Mouse (Mus musculus): Measurements from ENCODE around the gene Cnpy1.

Cnpy1 gene

DNA sequence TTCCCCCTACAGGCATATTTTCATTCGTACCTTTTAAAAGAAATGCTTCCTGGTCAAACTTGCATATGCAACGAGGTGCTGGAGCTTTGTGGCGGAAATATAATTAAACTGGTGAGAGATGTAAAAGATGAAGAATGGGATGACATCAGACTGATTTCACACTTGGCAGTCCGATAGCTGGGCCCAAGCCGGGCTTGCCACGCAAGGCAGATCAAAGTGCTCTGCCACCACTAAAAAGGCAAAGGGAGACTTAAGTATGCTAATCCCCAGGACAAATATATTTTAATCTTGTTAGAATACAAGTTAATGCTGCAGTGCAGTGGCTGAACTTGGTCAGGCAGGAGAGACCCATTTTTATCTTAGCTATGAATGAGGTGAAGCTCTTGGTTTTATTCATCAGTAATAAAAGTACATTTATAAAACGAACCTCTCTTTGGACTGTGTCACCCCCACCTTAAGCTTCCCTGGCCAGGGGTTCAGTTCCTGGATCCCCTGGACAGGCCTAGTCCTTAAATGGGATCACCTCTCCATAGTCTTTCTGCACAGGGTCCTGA is 66.3 kb downstream of the Cnpy1 start:
- no peak for DNase-seq (ENCODE audit: low spot score)

DNA sequence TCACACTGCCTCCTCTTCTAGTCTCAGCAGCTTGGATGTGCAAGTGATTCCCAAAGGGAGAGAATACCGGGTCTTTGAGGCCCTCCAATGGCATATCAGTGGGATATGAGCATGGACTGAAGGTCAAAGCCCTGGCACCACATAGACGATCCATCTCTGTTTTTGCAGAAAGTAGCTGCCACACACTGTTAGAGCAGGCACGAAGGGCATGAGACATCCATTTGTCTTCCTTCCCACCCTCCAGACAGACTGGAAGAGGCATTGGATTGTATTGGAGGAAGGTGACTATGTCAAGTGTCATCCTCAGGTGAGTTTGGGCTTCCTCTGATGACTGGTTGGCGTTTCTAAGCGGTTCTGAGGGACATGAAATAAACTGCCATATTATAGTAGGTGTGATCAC is 67.3 kb downstream of the Cnpy1 start:
- DNase-seq (ENCODE audit: low spot score) = no peak

GRCm38 (mm10) chr5:28176585-28176984 is 69.0 kb downstream of the Cnpy1 start:
- no peak for DNase-seq (ENCODE audit: low spot score)

DNA sequence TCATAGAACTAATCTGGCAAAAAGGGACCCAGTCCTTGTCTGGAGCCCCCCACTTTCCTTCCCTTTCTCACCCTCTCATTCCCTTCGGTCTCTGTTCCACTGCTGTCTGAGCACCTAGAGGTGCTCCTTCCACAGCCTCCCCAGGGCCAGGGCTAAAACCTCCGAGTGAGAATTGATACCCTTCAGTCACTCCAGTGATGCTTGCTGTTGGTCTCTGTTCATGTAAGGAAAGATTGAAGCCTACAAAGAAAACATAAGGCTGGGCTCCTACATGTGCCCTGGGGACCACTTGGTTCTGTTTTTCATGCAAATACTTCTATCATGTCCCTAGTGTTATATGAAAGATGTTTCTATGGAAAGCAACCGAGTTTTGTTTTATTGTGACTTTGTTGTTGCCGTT is 69.6 kb downstream of the Cnpy1 start:
- DNase-seq (ENCODE audit: low spot score) = no peak

DNA sequence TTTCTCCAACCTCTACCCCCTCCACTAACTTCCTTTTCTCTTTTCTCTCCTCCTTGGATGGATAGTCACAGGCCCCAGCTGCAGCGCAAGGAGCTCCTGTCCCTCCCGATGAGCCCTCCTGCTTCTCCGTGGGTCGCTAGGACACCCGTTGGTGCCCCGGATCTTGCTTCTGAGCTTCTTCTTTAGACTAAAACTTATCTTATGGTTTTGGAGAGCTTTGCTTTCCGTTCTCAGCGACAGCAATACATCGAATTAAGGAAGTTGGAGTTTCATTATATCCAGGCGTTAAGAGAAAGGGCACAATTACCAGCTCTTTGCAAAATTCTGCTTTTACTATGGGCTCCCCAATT is 70.1 kb downstream of the Cnpy1 start:
- no peak for DNase-seq (ENCODE audit: low spot score)

- DNase-seq (ENCODE audit: low spot score) = no peak
These were observed 70.6 kb downstream of the Cnpy1 start for GRCm38 (mm10) chr5:28174876-28175569.

DNA sequence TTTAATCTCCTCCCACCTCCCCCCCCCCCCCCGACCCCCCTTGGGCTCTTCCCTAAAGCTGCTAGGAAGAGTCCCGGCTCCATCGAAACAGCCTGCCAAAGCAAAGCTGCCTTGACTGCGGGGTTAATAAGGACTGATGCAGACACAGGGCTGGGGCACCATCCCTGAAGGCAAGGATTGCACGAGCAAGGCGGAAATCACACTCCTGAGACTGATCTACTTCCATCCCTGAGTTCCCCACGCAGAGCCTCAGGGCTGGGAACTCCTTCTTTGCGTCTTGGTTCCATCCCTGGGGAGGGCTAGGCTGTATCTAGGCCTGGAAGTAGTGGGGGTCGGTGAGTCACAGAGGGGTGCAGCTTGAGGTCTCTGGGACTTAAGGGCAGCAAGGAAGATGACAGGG is 71.5 kb downstream of the Cnpy1 start:
- DNase-seq (ENCODE audit: low spot score) = no peak

GRCm38 (mm10) chr5:28173674-28174073 is 71.9 kb downstream of the Cnpy1 start:
- DNase-seq (ENCODE audit: low spot score) = no peak

DNA sequence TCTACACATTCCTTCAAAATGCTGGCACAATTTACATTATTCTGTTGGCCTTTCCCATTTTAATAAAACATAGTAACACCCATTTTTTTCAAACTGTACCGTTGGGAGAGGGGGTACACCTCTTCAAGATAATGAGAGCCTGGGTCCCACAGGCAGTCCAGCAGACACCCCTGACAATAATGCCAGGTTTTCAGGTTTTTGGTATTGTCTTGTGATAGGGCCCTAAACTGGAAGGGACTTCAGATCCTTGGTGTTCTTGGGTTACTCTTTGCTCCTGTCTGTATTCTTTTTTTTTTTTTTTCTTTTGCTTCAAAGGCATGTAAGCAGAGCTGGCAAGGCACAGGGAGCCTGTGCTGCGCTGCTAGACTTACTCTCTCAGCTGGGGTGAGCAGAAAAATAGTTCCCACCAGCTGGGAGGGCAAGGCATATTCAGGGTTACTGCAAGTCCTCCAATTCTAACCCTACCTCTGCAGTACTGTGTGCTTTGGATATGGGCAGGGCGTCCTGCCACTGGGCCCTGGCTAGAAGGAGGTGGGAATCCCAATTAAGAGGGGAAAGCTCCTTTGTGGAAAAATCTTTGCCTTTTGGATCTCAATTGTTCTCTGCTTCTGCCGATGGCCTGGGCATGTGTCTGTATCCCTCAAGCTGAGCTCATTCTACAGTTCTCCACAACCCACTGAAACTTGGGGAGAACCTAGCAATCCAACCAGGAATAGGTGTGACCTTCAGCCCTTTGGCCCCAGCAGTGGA is 72.5 kb downstream of the Cnpy1 start:
- DNase-seq (ENCODE audit: low spot score) = no peak

DNA sequence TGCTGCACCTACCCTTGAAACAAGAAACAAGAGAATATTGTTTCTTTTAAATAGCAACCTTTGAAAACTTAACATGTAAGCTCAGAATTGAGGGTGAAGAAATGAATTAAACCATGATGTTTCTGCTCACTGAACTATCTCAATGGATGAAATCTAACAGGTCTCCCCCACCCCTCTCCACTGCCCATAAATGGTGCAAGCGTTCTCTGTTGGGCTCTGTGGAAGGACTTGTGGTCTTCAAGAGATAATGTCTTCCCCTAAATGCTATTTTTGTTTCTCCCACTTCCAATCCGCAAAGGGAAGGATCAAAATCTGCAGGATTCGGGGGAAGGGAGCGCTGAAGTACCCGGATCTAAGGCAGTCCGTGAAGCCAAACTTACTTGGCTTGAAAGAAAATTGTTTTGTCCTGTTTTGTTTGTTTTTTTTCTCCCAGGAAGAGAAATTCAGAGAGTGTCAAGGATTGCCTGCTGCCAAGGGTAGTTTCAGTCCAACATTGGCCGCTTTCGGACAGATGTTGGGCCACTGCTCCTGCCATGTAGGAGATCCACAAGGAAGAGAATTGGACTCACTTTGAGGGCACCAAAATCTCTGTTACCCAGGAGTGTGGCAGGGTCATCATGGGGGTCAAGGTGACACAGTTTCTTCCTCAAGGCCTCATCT is 73.2 kb downstream of the Cnpy1 start:
- no peak for DNase-seq (ENCODE audit: low spot score)

DNA sequence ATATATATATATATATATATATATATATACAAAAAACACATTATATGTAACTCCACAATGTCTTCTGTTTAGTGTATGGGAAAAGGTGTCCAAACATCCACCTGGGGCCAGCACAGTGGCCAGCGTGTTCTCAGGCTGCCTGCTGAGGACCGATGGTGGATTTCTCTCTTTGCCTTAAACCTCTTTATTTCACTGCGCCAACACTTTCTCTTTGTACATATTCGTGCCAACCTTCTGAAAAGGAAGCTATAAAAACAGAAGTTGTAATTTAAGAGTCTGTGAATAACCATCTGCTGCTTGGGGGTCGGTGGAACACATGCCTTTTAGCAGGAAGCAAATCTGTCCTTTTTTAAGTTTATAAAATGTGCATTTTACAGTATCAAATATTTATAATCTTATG is 73.9 kb downstream of the Cnpy1 start:
- DNase-seq (ENCODE audit: low spot score) = no peak

- no peak for DNase-seq (ENCODE audit: low spot score)
These were observed 74.7 kb downstream of the Cnpy1 start for GRCm38 (mm10) chr5:28170892-28171291.

- no peak for DNase-seq (ENCODE audit: low spot score)
These were observed 75.5 kb downstream of the Cnpy1 start for GRCm38 (mm10) chr5:28170081-28170480.

DNA sequence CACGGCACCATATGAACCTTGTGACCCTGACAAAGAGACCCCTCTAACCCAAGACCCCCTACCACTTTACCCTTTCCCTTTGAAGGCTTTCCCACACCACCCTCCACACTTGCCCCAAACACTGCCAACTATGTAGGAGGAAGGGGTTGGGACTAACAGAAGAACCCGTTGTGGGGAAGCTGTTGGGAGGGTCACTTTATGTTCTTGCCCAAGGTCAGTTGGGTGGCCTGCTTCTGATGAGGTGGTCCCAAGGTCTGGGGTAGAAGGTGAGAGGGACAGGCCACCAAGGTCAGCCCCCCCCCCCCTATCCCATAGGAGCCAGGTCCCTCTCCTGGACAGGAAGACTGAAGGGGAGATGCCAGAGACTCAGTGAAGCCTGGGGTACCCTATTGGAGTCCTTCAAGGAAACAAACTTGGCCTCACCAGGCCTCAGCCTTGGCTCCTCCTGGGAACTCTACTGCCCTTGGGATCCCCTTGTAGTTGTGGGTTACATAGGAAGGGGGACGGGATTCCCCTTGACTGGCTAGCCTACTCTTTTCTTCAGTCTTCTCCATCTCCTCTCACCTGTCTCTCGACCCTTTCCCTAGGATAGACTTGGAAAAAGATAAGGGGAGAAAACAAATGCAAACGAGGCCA is 76.3 kb downstream of the Cnpy1 start:
- no peak for DNase-seq (ENCODE audit: low spot score)

- no peak for DNase-seq (ENCODE audit: low spot score)
These were observed 77.1 kb downstream of the Cnpy1 start for GRCm38 (mm10) chr5:28168253-28169165.

GRCm38 (mm10) chr5:28167611-28168252 is 77.9 kb downstream of the Cnpy1 start:
- no peak for DNase-seq (ENCODE audit: low spot score)

- DNase-seq (ENCODE audit: low spot score) = no peak
These were observed 79.1 kb downstream of the Cnpy1 start for GRCm38 (mm10) chr5:28166256-28167231.

GRCm38 (mm10) chr5:28165358-28166255 is 80.0 kb downstream of the Cnpy1 start, which contains the start of gene En2:
Gene En2, plus strand, starts transcription at chr5:28165694.
- DNase-seq (ENCODE audit: low spot score) = no peak

DNA sequence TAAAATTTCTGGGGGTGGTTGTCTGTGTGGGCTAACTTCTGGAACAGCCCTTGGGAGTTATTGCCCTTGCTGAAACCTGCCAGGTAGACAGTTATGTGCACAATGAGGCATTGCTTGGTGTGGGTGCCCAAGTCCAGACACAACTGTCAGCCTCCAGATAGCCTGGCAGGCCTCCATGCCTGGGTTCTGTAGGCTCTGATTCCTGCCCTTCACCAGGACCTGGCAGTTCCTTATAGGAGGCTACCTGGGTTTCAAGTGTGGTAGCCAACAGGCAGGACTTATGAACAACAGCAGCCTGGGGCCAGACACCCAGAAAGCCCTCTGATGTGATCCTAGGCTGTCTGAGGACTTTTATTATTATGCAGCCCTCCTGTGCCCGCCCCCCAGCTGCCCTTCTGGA is 81.7 kb downstream of the Cnpy1 start:
- DNase-seq (ENCODE audit: low spot score) = no peak

All from MN1 (cell line).